8 mouse cellular contexts compared by ENCODE assay signal in the genomic region with DNA sequence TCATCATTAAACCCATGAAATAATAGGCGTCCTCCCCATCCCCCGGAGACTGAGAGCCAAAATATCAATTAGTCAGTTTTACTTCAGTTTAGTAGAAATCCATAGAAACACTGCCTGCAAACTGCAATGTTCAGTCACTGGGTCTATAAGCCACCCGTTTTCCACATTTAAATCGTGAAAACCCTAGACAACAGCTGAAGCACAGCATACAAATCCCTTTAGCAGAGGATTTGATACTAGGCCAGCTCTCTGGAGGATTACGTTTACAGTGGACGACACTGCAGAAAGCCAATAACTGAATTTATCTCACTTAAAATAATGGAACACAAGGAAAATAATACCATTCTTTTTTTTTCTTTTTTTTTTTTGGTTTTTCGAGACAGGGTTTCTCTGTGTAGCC. TPM values are rescaled to one million over a fixed set of nuclear protein-coding genes. Genes with fewer than 3 reads are reported as not detected.
DNase-seq lines count a peak whose midpoint lies in the region; ATAC-seq and TF ChIP-seq lines count a peak whose summit lies in the region.

No protein-coding gene starts in this region.

- no peaks in the 10 kb centered on the region for H3K27me3 ChIP-seq in neural tube, embryonic 11.5 days (ENCODE audit: control insufficient read depth, insufficient read depth, low read length)
- H3K27me3 ChIP-seq in limb, embryonic 14.5 days (ENCODE audit: control insufficient read depth, insufficient read depth, low read length) = no peaks in the 10 kb centered on the region
- no peaks in the 10 kb centered on the region for H3K27me3 ChIP-seq in stomach, embryonic 14.5 days (ENCODE audit: control insufficient read depth, insufficient read depth, low read length)

- peaks cover 10% of the 10 kb centered on the region for H3K36me3 ChIP-seq in neural tube, embryonic 11.5 days (ENCODE audit: control insufficient read depth, insufficient read depth, low read length)
- H3K36me3 ChIP-seq in limb, embryonic 14.5 days (ENCODE audit: control insufficient read depth, insufficient read depth, low read length) = peaks cover 24% of the 10 kb centered on the region
- H3K36me3 ChIP-seq in stomach, embryonic 14.5 days (ENCODE audit: control insufficient read depth, insufficient read depth, low read length) = peaks cover 23% of the 10 kb centered on the region

- no peak overlapping the region for H3K27ac ChIP-seq in neural tube, embryonic 11.5 days (ENCODE audit: low read depth, low read length)
- H3K27ac ChIP-seq in embryonic fibroblast, embryonic 13.5 days (ENCODE audit: insufficient read depth, low read length) = no peak overlapping the region
- H3K27ac ChIP-seq in limb, embryonic 14.5 days (replicated peaks; ENCODE audit: low read depth, low read length) = no peak overlapping the region
- H3K27ac ChIP-seq in stomach, embryonic 14.5 days (ENCODE audit: low read length) = no peak overlapping the region

- TF ChIP-seq POLR2A in embryonic fibroblast, embryonic 13.5 days (IDR thresholded peaks at IDR 0.05; ENCODE audit: low read depth, low read length) = no peak
- TF ChIP-seq POLR2A in limb, embryonic 14.5 days (IDR thresholded peaks at IDR 0.05; ENCODE audit: borderline replicate concordance, extremely low read depth, insufficient read depth, insufficient read length) = no peak

- TF ChIP-seq CTCF in embryonic fibroblast, embryonic 13.5 days (IDR thresholded peaks at IDR 0.05; ENCODE audit: borderline replicate concordance, insufficient read depth, low read length) = no peak

- H3K4me1 ChIP-seq in neural tube, embryonic 11.5 days (ENCODE audit: control insufficient read depth, insufficient read depth, low read length) = peaks cover 16% of the 10 kb centered on the region
- H3K4me1 ChIP-seq in embryonic fibroblast, embryonic 13.5 days (ENCODE audit: control insufficient read depth, insufficient read depth, low read length) = peaks cover 5% of the 10 kb centered on the region
- H3K4me1 ChIP-seq in limb, embryonic 14.5 days (ENCODE audit: control insufficient read depth, insufficient read depth, low read length) = peaks cover 25% of the 10 kb centered on the region
- H3K4me1 ChIP-seq in stomach, embryonic 14.5 days (ENCODE audit: control insufficient read depth, insufficient read depth, low read length) = peaks cover 18% of the 10 kb centered on the region

- no peak for ATAC-seq in neural tube, embryonic 11.5 days (ENCODE audit: insufficient read depth, low FRiP score, low TSS enrichment)
- no peak for ATAC-seq in limb, embryonic 14.5 days (ENCODE audit: low FRiP score, low read depth)
- no peak for ATAC-seq in stomach, embryonic 14.5 days (ENCODE audit: insufficient number of reproducible peaks, insufficient read depth, low FRiP score, low read depth)

- no peak for DNase-seq in neural tube, embryonic 11.5 days (ENCODE audit: low spot score)
- no peak for DNase-seq in neural tube, embryonic 10.5 days (ENCODE audit: extremely low spot score, low spot score)
- DNase-seq in limb, embryonic 14.5 days (ENCODE audit: low spot score) = peak; percentile 51
- no peak for DNase-seq in layer of hippocampus, postnatal 25 days (ENCODE audit: extremely low spot score in 1 of 2, low spot score in 1 of 2)
- DNase-seq in urinary bladder, adult 18-20 months (ENCODE audit: low spot score in 2 of 2) = no peak
- no peak for DNase-seq in embryo, embryonic 10 days (ENCODE audit: low spot score)

- H3K4me3 ChIP-seq in neural tube, embryonic 11.5 days (ENCODE audit: low read depth, low read length) = peak overlapping the region; percentile 66
- H3K4me3 ChIP-seq in embryonic fibroblast, embryonic 13.5 days (ENCODE audit: insufficient read depth, low read length) = peak overlapping the region; percentile 99
- H3K4me3 ChIP-seq in limb, embryonic 14.5 days (replicated peaks; ENCODE audit: low read length) = peak overlapping the region; percentile 56
- H3K4me3 ChIP-seq in stomach, embryonic 14.5 days (ENCODE audit: low read depth, low read length) = peak overlapping the region; percentile 85

- peak overlapping the region; percentile 71 for H3K4me2 ChIP-seq in neural tube, embryonic 11.5 days (ENCODE audit: low read depth)
- peak overlapping the region; percentile 47 for H3K4me2 ChIP-seq in limb, embryonic 14.5 days (replicated peaks; ENCODE audit: low read depth, low read length, severe bottlenecking)
- peak overlapping the region; percentile 65 for H3K4me2 ChIP-seq in stomach, embryonic 14.5 days (replicated peaks; ENCODE audit: low read depth, low read length)

- peak overlapping the region; percentile 42; the same call in 1 of the 2 replicates for H3K9ac ChIP-seq in neural tube, embryonic 11.5 days (ENCODE audit: low read length)
- peak overlapping the region; percentile 84 for H3K9ac ChIP-seq in limb, embryonic 14.5 days (ENCODE audit: low read depth, low read length, severe bottlenecking)
- peak overlapping the region; percentile 31 for H3K9ac ChIP-seq in stomach, embryonic 14.5 days (replicated peaks; ENCODE audit: low read depth, low read length)

- H3K9me3 ChIP-seq in neural tube, embryonic 11.5 days (ENCODE audit: control insufficient read depth, low read length) = no peaks in the 10 kb centered on the region
- H3K9me3 ChIP-seq in limb, embryonic 14.5 days (ENCODE audit: control insufficient read depth, low read length) = no peaks in the 10 kb centered on the region
- H3K9me3 ChIP-seq in stomach, embryonic 14.5 days (ENCODE audit: control insufficient read depth, low read depth, low read length) = no peaks in the 10 kb centered on the region

- 49% methylated on average over 7 of the region's 7 CpGs for WGBS in neural tube, embryonic 11.5 days
- 23% methylated on average over 7 of the region's 7 CpGs for WGBS in limb, embryonic 14.5 days
- WGBS in stomach, embryonic 14.5 days = 14% methylated on average over 7 of the region's 7 CpGs

RNA-seq across cellular contexts. Expression of a gene that starts 1.6 kb away (rescaled TPM):
- 154 and 166 TPM in 2 replicates for polyA plus RNA-seq in neural tube, embryonic 11.5 days (2014; fragmentation: Nextera tagmentation; extraction: Ambion mirVana)
- polyA plus RNA-seq in embryonic fibroblast, embryonic 13.5 days (2011; ENCODE audit: insufficient read length, low read depth, missing spikeins) = 105 and 122 TPM in 2 replicates
- 76.3 and 120 TPM in 2 replicates for polyA plus RNA-seq in limb, embryonic 14.5 days (2012; rRNA removed)
- 113 and 124 TPM in 2 replicates for polyA plus RNA-seq in limb, embryonic 14.5 days (2014; fragmentation: Nextera tagmentation; extraction: Ambion mirVana)
- 139 and 142 TPM in 2 replicates for polyA plus RNA-seq in stomach, embryonic 14.5 days (2014; fragmentation: Nextera tagmentation; extraction: Ambion mirVana)
- total RNA-seq in layer of hippocampus, postnatal 25 days (2021) = 100 to 1,000 TPM in 1 of 2 experiments, 10 to 100 TPM in 1; 90.6 to 108 TPM

RNA-seq across cellular contexts. Expression of a gene that starts 1.9 kb away (rescaled TPM):
- polyA plus RNA-seq in neural tube, embryonic 11.5 days (2014; fragmentation: Nextera tagmentation; extraction: Ambion mirVana) = 30.8 and 36.2 TPM in 2 replicates
- polyA plus RNA-seq in embryonic fibroblast, embryonic 13.5 days (2011; ENCODE audit: insufficient read length, low read depth, missing spikeins) = 24.7 and 42.0 TPM in 2 replicates
- 30.6 and 31.2 TPM in 2 replicates for polyA plus RNA-seq in limb, embryonic 14.5 days (2012; rRNA removed)
- 26.0 and 30.2 TPM in 2 replicates for polyA plus RNA-seq in limb, embryonic 14.5 days (2014; fragmentation: Nextera tagmentation; extraction: Ambion mirVana)
- 33.9 and 35.7 TPM in 2 replicates for polyA plus RNA-seq in stomach, embryonic 14.5 days (2014; fragmentation: Nextera tagmentation; extraction: Ambion mirVana)
- 1 to 10 TPM; 1.9 to 2.9 TPM for total RNA-seq in layer of hippocampus, postnatal 25 days (2021)

RNA-seq across cellular contexts. Expression of a gene that starts 26.7 kb away (rescaled TPM):
- 71.3 and 80.5 TPM in 2 replicates for polyA plus RNA-seq in neural tube, embryonic 11.5 days (2014; fragmentation: Nextera tagmentation; extraction: Ambion mirVana)
- polyA plus RNA-seq in embryonic fibroblast, embryonic 13.5 days (2011; ENCODE audit: insufficient read length, low read depth, missing spikeins) = 47.8 and 56.3 TPM in 2 replicates
- 84.5 and 86.9 TPM in 2 replicates for polyA plus RNA-seq in limb, embryonic 14.5 days (2012; rRNA removed)
- polyA plus RNA-seq in limb, embryonic 14.5 days (2014; fragmentation: Nextera tagmentation; extraction: Ambion mirVana) = 70.9 and 76.1 TPM in 2 replicates
- 84.6 and 97.5 TPM in 2 replicates for polyA plus RNA-seq in stomach, embryonic 14.5 days (2014; fragmentation: Nextera tagmentation; extraction: Ambion mirVana)
- 10 to 100 TPM; 45.4 to 50.1 TPM for total RNA-seq in layer of hippocampus, postnatal 25 days (2021)

Comparison
In these comparisons a context has a peak if more than half of its experiments do, and no peak if none do; other contexts are left out.
1. H3K9ac ChIP-seq: peak in every context shown above with its lines; median percentile 84 in limb, embryonic 14.5 days; 42 in neural tube, embryonic 11.5 days; 31 in stomach, embryonic 14.5 days.